Mouse (Mus musculus) cerebellum, adult 18-20 months (tissue): Measurements from ENCODE around the gene Atf7ip2.

Experiments used
- DNase-seq, 2 experiments: peaks; one replicate each; pipeline ENCODE4 v3.0.0; 2021

Gene Atf7ip2

DNA sequence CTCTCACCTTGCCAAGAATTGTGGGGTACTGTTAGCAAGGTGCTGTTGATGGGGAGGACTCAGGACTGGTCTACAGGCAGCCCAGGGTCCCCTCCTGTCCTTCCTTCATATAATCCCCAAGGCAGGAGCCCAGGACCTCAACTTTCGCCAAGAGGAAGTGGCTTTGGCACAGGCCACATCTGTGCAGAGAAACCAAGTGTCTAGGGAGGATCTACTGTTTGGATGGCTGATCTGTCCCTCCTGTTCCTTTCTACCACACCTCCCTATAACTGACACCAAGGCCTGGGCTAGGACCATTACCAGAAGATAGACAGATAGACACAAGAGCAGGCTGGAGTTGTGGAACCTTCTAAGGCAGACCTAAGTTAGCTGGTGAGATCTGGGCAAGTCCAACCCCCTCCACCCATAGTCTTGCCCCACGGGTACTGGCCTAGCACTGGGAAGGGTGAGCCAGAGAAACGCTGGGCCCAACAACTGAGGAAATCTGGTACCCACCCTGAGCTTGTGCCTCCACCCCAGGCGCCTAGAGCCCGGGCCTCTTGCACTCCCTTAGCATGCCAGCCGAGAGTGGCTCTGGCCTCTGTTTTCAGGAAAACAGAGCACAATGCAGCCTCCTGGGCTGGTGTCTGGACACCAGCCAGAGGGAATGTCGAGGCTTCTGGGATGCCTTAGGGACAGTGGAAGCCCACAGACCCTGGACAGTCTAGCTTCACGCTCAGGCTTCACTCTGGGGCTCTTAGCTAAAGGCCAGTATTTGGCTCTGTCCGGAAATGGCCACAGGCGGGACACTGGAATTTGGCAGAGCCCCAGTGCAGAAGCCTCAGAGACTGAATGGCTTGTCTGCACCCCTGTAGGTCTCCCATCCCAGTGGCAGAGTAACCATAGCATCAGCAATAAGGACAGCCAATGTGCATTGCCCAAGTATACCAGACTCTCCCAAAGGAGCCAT, 105.5 kb downstream of the Atf7ip2 start:
- DNase-seq: no peak

DNA sequence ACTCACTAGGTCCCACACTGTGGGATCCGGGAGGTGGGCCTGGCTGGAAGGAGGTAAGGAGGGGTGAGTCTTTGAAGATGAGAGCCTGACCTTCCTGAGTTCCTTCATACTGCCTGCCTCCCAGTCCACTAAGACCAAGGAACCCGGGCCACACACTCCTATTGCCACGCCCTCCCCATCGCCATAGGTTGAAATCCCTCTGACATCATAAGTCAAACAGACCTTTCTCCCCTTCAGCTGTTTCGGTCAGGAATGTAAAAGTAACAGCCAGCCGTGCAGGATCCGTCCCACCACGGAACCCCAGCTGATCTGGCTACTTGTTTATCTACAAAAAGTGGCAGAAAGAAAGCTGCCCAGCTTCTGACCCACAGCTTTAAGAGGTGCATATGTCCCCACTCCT, 107.1 kb downstream of the Atf7ip2 start:
- DNase-seq: no peak

GRCm38 (mm10) chr16:10300231-10301186, 108.0 kb downstream of the Atf7ip2 start:
- no peak for DNase-seq
